Mouse (Mus musculus): ENCODE results near the gene Plekha5.
"Not testable (repeated sequence)": the region's sequence is repeated elsewhere in the genome, so short reads cannot be mapped to it uniquely, and the experiment has no call there.

Plekha5 gene

DNA sequence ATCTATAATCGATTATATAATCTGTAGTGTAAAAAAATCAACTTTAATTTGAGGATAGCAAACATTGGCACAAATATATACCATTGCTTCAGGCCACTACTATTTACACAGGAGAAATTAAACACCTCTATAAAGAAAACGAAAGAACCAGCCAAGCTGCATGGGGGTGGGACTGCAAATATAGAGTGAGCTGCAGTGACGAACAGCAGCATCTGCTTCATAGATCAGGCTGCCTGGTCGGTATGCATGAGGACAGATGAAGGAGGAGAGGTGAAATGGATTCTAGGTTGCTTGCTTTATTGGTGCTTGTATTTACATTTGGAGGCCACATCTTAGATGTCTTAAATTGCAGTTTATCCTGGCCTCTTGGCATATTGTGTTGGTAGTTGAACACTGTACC, 66.4 kb downstream of the Plekha5 start:
- no peak for DNase-seq (ENCODE audit: low read depth, low spot score)

DNA sequence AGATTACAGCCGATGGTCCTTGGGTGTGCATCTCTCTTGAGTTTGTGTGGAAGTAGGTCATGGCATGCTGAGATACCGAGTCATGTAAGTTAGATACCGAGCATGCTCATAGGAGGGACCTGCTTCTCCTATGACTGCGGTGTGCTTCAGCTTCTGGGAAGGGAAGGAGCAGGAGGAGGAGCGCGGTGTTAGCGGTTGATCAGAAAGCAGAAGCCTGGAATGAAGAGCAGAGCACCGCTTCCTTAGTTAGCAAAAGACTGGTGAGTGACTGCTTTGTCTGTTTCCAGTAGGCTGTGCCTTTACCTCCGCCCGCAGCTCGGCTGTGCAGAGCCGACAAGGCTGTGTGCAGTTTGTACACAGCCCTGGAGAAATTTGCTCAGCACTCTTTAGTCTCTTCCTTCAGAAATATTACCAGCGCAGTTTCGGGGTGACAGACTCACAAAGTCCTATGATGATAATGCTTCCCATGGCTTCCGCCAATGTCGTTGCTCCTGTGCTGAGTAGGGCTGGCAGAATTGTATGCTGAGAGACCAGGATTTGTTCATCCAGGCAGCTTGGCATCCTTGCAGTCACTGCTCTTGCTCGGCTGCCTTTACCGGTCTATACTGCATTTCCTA, 67.2 kb downstream of the Plekha5 start:
- no peak for DNase-seq (ENCODE audit: low read depth, low spot score)

DNA sequence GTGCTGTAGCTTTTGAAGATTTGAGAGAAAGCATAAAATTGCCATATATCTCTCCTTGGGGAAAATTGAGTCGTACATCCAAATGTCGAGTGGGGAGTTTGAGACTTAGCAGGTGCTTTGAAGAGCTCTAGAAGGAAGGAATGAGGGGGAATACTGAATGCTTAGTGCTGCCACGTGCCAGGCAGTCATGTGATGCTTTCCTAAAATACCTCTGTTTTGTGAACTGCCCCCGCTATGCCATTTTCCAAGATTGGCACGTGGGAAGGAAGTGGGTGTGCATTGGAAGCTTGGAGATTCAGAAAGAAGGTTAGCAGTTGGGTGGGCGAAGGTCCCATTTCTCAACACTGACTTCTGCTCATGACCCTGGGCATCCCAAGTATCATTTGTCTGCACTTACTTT, 68.2 kb downstream of the Plekha5 start:
- DNase-seq (ENCODE audit: low read depth, low spot score) = no peak

DNA sequence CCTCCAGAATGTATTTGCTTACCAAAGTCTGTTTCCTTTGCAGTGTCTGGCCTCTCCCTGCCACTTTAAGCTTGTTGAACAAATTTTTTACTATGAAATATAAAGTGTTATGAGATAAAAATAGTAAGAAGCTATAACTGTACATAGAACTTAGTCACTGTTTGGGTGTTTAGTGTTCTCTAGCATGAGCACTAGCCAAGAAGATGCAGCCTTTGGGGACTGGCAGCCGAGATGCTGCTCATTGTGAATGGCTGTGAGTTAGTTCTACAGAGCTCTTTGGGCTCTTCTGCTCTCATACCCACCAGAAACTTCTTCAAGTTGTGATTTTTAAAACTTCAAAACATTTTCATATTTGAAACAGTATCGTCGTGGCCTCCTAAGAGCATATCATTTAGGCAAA, 74.2 kb downstream of the Plekha5 start:
- no peak for DNase-seq (ENCODE audit: low read depth, low spot score)

DNA sequence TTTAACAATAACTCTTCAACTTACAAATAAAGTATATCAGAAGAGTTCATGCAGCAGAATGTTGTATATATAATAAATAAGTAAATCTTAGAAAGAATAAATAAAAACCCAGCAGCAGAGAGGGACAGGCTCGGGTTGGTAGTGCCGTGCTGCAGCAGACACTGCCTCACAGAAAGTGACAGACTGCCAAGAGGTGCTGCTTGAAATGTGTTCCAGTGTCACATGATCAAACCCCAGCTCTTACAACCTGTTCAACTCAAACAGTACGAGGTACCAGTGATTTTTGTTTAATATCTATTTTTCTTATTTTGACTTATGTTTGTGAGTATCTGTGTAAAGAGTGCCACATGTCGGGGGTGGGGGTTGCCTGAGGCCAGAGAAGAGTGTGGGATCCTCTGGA, 75.1 kb downstream of the Plekha5 start:
- DNase-seq (ENCODE audit: low read depth, low spot score) = no peak

DNA sequence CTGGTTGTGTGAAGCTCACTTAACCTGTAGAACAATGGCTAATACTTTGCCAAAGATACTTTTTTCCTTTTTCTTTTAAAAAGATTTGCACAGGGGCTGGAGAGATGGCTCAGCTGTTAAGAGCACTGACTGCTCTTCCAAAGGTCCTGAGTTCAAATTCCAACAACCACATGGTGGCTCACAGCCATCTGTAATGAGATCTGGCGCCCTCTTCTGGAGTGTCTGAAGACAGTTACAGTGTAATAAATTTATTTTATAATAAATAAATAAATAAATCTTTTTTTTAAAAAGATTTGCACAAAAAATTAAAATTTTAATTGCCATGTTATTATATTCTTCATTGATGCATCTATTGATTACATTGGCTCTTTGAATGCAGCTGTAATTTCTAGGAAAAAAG, 77.0 kb downstream of the Plekha5 start:
- not testable (repeated sequence) for DNase-seq (ENCODE audit: low read depth, low spot score)

DNA sequence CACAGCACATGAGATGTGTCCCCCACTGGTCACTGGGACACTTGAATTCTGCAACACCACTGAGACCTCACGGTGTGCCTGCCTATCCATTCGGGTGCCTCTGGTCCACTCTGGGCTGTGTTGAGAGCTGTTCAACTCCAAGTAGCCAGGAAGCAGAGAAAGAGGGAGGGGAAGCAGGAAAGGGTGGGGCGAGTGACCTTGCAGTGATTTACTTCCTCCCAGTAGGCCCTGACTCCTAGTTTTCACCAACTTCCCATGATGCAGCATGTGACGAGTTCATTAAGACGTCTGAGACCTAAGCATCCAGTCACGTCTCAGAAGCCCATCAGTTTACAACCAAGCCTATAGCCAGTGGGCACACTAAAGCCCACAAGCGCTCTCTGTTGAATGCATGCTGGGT, 78.0 kb downstream of the Plekha5 start:
- no peak for DNase-seq (ENCODE audit: low read depth, low spot score)

DNA sequence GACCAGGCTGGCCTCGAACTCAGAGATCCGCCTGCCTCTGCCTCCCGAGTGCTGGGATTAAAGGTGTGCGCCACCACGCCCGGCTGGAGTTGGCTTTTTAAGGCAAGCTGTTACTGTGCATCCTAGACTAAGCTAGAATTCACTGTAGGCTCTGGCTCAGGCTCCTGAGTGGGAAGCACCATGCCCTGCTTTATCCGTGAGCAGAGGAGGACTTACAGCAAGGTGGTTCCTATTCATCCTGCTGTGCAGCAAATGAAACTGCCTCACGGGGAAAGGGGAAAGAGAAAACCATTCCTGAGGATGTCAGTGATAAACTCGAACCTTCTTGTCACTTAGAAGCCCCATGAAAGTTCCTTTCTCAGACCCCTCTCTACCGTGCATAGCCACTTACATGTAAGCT, 80.9 kb downstream of the Plekha5 start:
- DNase-seq (ENCODE audit: low read depth, low spot score) = no peak

DNA sequence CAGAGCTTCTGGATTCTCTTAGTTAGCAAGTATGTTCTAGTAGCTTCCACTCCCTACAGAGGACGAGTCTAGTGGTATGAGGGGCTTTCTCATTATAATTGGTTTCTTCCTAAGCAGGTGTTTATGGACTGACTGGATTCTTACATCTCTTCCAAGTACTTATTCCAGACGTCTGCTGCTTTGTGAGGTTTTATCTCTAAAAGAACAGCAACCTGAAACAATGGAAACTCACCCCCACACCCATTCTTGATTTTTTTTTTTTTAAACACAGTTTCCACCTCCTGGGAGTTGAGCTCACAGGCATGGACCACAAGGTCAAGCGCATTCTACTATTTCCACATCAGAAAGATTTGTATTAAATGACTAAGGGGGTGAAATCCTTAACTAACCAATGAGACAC, 83.8 kb downstream of the Plekha5 start:
- DNase-seq (ENCODE audit: low read depth, low spot score) = no peak

DNA sequence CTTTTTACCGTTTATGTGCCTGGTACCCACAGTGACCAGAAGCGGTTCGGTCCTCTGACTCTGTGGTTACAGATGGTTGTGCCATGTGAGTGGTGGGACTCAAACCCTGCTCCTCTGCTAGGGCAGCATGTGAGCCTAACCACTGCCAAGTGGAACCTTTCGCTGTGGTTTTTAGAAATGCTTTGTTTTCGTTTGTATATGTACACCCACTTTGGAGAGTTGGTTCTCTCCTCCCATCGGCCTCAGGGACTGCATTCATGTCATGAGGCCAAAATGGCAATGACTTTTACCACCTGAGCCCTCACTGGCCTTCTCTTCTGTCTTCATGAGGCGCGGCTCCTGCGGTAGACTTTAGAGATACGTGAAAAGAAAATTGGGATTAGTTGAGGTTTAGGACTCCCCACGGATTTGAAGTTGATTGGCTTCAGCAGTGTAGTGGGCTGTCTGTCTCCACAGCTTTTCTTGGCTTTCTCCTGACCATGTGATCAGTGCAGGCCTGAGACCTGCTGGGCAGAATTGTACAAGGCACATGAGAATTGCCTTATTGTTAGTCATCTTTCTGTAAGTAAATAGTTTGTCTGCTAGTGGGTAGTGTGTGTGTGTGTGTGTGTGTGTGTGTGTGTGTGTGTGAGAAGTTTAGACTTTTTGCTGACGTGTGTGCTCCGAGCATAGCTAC, 84.8 kb downstream of the Plekha5 start:
- DNase-seq (ENCODE audit: low read depth, low spot score) = no peak

DNA sequence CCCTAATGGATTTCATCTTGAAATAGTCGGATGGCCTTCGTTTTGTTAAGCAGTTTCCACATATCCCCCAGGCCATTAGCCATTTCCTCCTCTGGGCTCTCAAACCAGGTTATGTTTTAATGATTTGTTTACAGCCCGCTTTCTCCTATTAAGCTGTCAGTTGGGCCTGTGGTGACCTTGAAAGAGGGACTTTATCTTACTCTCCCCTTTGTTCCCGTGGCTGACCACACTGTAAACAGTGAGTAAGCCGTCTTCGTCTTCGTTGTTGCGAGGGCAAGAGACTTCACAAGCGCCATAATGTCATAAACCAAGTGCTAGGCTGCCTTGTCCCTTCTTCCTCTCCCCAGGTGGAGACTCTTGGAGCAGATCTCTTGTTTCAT, 85.3 kb downstream of the Plekha5 start:
- no peak for DNase-seq (ENCODE audit: low read depth, low spot score)

DNA sequence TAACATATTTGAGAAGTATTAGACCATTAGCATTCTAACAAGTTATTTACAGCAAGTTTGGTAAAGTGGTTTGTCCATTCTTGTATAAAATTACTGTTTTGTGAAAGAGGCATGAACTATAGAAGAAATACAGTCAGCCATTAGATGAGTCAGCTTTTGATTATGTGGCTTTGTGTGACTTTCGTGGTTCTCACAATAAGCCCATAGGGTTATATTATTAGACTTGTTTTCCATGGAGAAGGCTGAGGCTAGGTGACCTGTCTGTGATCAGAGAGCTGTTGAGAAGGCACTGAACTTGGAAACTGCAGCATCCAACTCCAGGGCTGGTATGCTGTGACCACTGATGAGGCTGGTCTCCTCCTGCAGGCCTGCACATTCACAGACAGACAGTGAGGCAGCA, 88.2 kb downstream of the Plekha5 start:
- DNase-seq (ENCODE audit: low read depth, low spot score) = no peak

DNA sequence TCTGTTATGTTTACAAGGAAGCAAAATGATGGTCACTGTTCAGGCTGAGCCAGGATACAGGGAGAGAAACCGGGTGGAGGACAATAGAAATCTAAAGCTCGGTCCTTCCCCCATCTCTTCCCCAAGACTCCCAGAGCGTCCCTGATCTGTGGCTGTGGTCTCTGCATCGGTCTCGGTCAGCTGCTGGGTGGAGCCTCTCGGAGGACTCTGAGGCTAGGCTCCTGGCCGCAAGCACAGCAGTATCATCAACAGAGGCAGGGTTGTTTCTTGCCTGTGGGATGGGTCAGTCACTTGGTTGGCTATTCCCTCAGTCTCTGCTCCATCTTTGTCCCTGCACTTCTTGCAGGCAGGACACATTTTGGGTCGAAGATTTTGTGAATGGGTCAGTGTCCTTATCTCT, 88.6 kb downstream of the Plekha5 start:
- no peak for DNase-seq (ENCODE audit: low read depth, low spot score)

DNA sequence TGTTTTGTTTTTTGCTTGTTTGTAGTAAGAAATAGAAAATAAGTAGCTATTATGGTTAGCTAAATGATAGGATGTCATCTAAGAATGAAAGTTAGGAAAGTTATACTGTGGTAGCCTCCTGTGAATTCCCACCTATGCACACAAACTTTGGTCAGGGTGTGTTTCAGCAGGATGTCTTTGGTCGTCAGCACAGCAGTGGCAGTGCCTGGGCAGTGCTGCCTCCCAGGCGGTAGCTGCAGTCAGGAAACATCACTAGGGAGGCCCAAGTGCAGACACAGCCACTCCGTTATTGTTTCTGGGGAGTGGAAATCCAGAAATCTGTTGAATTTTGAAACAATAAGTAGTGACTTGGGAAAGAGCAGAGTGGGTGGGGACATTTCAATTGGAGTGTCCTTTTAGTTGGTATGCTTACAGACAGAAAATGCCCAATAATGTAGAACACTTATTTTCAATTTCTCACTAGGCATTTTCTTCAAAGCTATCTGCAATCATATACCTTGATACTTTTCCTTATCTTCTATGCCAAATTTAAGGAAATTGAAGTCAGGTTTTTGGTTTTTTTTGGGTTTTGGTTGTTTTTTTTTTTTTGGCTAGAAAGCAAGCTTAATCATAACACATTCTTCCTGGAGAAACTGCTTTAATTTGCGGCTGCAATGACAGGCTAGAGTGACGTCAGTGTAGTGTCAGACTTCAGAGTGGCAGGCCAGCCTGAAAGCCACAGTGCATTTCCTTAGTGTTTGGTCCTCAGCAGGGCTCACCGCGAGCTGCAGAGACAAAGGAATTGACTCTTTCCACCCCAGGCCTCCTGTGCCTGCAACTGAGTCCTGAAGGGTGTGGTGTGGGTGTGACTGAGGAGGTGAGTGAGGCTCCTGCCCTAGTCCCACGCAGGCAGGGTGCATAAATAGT, 90.6 kb downstream of the Plekha5 start:
- DNase-seq (ENCODE audit: low read depth, low spot score) = no peak

DNA sequence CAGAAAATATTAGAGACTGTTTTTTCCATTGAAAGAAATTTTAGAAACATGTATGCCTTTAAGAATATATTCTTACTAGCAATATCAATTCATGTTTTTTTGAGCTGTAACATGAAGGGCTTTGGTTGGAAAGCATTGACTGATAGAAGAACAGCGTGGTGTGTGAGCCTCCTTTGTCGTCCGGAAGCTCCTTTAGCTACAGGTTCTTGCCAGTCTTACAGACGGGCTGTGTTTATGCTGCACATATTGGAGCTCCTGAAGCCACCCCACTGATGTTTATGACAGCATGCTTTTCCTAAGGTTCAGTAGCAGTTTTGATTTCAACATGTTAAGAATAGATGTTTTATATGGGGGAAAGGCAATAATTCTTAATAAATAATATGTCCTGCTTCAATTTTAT, 91.7 kb downstream of the Plekha5 start:
- no peak for DNase-seq (ENCODE audit: low read depth, low spot score)

DNA sequence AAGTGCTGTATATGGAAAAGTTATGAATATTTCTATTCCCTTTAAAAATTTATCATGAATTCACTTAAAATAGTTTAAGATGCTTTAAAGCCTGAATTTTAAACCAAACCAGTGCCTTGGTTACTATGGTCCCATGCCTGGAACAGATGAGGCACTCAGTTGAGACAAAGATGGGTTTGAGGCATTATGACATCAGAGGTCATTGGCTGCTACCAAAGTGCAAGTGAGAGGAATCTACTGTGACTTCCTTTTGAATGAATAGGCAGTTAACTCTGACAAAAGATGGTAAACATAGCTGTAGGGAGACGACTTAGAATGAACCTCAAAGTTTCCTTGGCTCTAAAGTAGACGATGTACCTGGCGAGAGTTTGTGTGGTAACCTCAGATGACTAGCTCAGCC, 92.3 kb downstream of the Plekha5 start:
- DNase-seq (ENCODE audit: low read depth, low spot score) = no peak

DNA sequence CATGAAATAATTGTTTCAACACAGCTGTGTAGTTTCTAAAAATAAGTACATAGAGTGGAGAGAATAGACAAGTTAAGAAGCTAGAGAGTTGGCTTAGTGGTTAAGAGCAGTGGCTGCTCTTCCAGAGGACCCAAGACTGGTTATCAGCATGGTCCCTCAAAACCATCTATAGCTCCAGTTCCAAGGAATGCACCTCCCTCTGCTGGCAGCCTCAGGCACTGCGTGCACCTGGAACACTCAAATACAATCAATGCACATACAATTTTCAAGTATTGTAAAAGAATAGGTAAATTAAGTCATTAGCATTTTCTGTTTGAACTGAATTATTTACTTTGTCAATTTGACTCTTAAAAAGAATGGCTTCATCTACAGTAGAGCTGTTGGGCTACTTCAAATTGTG, 93.3 kb downstream of the Plekha5 start:
- no peak for DNase-seq (ENCODE audit: low read depth, low spot score)

DNA sequence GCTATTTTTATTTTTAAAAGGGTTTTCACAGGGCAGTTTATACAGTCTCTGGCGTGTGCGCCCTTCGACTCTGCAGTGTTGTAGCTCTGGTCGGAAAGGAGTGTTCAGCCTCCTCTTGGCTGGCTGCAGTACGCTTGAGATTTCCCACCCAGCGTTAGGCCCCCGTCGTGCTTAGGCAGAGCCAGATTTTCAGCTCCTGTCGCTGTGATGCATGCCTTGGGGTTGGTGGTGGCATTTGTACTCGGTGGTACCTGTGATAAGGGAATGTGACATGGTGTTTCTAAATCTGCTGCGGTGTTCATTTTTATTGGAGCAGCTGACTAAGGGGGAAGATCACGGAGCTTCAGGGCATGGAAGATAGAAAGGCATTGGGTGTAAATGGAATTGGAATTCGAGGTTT, 95.2 kb downstream of the Plekha5 start:
- DNase-seq (ENCODE audit: low read depth, low spot score) = no peak

DNA sequence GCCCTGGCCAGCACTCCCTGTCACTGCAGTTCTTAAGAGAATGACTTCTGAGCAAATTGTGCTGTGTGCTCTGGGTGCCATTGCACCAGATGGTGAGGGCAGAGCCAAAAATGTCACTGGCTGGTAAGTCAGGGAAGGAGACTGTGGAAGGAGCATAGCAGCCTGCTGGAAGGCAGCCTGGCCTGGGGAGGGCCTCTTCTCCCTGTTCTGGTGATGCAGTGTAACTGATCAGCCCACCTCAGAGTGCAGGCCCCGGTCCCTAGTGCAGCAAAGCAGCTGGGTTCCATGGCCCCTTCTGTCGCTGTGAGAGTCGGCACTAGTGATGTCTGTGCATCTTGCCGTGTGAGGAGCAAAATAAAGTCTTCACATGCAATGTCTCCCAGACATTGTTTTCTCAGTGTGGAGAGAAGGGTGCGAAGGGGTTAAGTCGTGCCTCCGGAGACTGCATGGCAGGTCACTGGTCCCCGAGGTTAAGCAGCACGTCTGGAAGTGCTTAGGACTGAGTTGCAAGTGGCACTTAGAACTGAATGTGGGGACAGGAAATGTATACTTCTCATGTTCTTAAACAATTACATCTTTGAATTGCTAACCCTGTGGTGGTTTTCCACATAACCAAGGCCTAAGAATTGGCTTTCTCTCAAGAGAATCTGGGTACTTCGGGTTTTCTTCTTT, 95.8 kb downstream of the Plekha5 start:
- no peak for DNase-seq (ENCODE audit: low read depth, low spot score)

DNA sequence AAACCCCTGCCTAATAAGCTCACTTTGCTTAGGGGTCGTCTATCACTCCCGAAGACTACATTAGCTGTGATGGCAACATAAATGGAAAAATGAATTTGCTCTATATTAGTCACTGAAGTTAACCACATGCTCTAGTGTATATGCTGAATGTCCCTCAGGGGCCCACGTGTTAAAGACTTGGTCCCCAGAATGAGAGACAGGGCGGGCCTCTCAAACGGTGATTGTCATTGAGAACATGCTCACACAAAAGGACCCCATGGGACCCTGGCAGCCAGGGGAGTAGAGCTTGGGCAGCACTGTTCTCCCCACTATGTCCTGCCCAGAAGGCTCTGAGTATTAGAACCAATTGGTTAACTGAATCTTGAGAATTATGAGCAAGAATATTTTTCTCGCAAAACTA, 97.1 kb downstream of the Plekha5 start:
- no peak for DNase-seq (ENCODE audit: low read depth, low spot score)

DNA sequence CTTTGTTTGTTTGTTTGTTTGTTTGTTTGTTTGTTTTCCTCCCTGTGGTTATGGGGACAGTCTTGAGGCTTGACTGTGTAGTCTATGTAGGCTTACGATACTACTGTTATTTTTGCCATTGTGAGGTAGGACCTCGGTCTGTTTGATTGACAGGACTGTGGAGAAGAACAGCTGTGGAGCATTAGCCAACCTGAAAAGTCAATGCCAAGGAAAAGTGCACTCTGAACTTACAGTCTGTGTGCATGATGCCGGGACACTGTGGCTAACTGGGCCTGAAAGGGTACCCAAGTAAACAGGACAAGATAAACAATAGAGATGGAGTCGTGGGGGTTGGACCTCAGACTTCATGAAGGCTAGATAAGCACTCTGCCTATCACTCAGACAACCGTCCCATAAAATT, 98.0 kb downstream of the Plekha5 start:
- no peak for DNase-seq (ENCODE audit: low read depth, low spot score)

DNA sequence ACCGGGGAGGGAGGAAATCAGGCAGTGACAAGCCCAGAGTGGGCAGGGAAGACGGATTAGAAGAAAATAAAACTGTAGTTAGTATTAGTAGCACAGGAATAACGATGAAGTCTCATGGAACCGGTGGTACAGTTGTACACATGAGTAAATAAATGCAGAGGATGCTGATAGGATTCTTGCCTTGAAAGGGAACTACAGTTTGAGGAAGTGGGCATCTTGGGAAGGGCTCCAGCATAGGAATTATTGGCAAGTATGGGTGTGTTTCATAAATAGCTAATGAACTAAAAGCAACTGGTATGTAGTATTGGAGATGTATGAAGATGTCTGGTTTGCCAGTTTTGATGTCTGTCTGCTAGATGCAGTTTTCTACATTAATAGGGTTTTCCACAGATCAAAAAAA, 99.7 kb downstream of the Plekha5 start:
- DNase-seq (ENCODE audit: low read depth, low spot score) = no peak
